Mouse (Mus musculus): ENCODE measurements around the gene Rab6b.

- TF ChIP-seq CTCF (conservative IDR thresholded peaks at IDR 0.05; ENCODE audit: low read length) (no peak), POU5F1 (IDR thresholded peaks at IDR 0.05; ENCODE audit: borderline replicate concordance, low read length) (no peak), NANOG (IDR thresholded peaks at IDR 0.05; ENCODE audit: borderline replicate concordance, low read length) (no peak)
These were observed 115.2 kb downstream of the Rab6b start for GRCm38 (mm10) chr9:103226806-103227205.
